Mouse (Mus musculus) MEL (cell line): ENCODE data around the gene Arhgef38. TPM values are rescaled to one million over a fixed set of nuclear protein-coding genes. Genes with fewer than 3 reads are reported as not detected.
A peak's percentile ranks its signal among the peaks of the same experiment; 100 is the strongest.

ENCODE experiments used
- DNase-seq: peaks from one replicate; pipeline ENCODE4 v3.0.0; 2011; ENCODE audit warnings: low read depth, low spot score
- H3K27ac ChIP-seq: 2 replicates; pipeline ENCODE4 v1.5.1; 2012; ENCODE audit warnings: low read depth, mild to moderate bottlenecking, control low read depth, low read length, moderate library complexity; ENCODE audit not compliant: control insufficient read depth
- H3K27me3 ChIP-seq, 2 experiments: fragments of 150-350 bp in 1 of 2; sonication (generic) in 1 of 2; 2 replicates each; pipeline ENCODE4 v1.6.1; 2012; ENCODE audit warnings: low read length in 2 of 2, mild to moderate bottlenecking in 2 of 2, improper control_type of control experiment in 1 of 2, moderate library complexity in 1 of 2; ENCODE audit not compliant: insufficient read depth in 2 of 2, control insufficient read depth in 1 of 2
- H3K36me3 ChIP-seq, 2 experiments: 2 replicates each; pipeline ENCODE4 v1.6.1; 2012 to 2014; ENCODE audit warnings: low read length in 2 of 2, improper control_type of control experiment in 1 of 2, inconsistent platforms in 1 of 2, mild to moderate bottlenecking in 1 of 2; ENCODE audit not compliant: insufficient read depth in 2 of 2, control insufficient read depth in 1 of 2
- H3K4me1 ChIP-seq, 2 experiments: fragments of 150-350 bp in 1 of 2; sonication (generic) in 1 of 2; 2 replicates each; pipeline ENCODE4 v1.6.1; 2012; ENCODE audit warnings: low read length in 2 of 2, improper control_type of control experiment in 1 of 2, mild to moderate bottlenecking in 1 of 2; ENCODE audit not compliant: insufficient read depth in 2 of 2, control insufficient read depth in 1 of 2
- H3K4me3 ChIP-seq, 2 experiments: fragments of 150-350 bp in 1 of 2; sonication (generic) in 1 of 2; 2 replicates each; pipeline ENCODE4 v1.5.1; 2012; ENCODE audit warnings: low read depth in 2 of 2, low read length in 2 of 2, mild to moderate bottlenecking in 2 of 2, moderate library complexity in 2 of 2, control low read depth in 1 of 2, improper control_type of control experiment in 1 of 2; ENCODE audit not compliant: control insufficient read depth in 1 of 2, insufficient read depth in 1 of 2
- H3K79me2 ChIP-seq: 2 replicates; pipeline ENCODE4 v1.6.1; 2012; ENCODE audit warnings: mild to moderate bottlenecking, low read length, moderate library complexity; ENCODE audit not compliant: control insufficient read depth, poor library complexity, insufficient read depth
- H3K9ac ChIP-seq: 2 replicates; pipeline ENCODE4 v1.6.1; 2012; ENCODE audit warnings: low read depth, mild to moderate bottlenecking, control low read depth, low read length, moderate library complexity; ENCODE audit not compliant: control insufficient read depth, poor library complexity, severe bottlenecking
- H3K9me3 ChIP-seq: fragments of 150-350 bp; sonication (generic); replicated peaks from 2 replicates; pipeline ENCODE4 v1.6.1; 2012; ENCODE audit warnings: mild to moderate bottlenecking, low read length, improper control_type of control experiment, moderate library complexity; ENCODE audit not compliant: insufficient read depth
- BHLHE40 ChIP-seq: IDR thresholded peaks from 2 replicates; pipeline ENCODE4 v1.6.1; 2012; ENCODE audit warnings: low read depth, mild to moderate bottlenecking, inconsistent platforms, low read length, improper control_type of control experiment, borderline replicate concordance
- CHD2 ChIP-seq: IDR thresholded peaks from 2 replicates; pipeline ENCODE4 v1.6.1; 2011; ENCODE audit warnings: low read length, improper control_type of control experiment
- ELF1 ChIP-seq: IDR thresholded peaks from 2 replicates; pipeline ENCODE4 v1.6.1; 2014; ENCODE audit warnings: low read depth, mild to moderate bottlenecking, inconsistent platforms, low read length, improper control_type of control experiment, moderate library complexity
- EP300 ChIP-seq, 2 experiments: IDR thresholded peaks; 2 replicates each; pipeline ENCODE4 v1.6.1; 2011; ENCODE audit warnings: improper control_type of control experiment in 2 of 2, low read length in 2 of 2, low read depth in 1 of 2, mild to moderate bottlenecking in 1 of 2
- ETS1 ChIP-seq: IDR thresholded peaks from 2 replicates; pipeline ENCODE4 v1.6.1; 2012; ENCODE audit warnings: low read depth, mild to moderate bottlenecking, inconsistent platforms, low read length, improper control_type of control experiment, moderate library complexity
- GABPA ChIP-seq: IDR thresholded peaks from 2 replicates; pipeline ENCODE4 v1.6.1; 2012; ENCODE audit warnings: low read depth, mild to moderate bottlenecking, inconsistent platforms, low read length, improper control_type of control experiment, moderate library complexity
- GATA1 ChIP-seq: IDR thresholded peaks from 2 replicates; pipeline ENCODE4 v1.6.1; 2011; ENCODE audit warnings: low read depth, low read length, improper control_type of control experiment
- HCFC1 ChIP-seq: IDR thresholded peaks from 2 replicates; pipeline ENCODE4 v1.6.1; 2012; ENCODE audit warnings: low read depth, mild to moderate bottlenecking, inconsistent platforms, low read length, improper control_type of control experiment, moderate library complexity
- JUND ChIP-seq: IDR thresholded peaks from 2 replicates; pipeline ENCODE4 v1.6.1; 2011; ENCODE audit warnings: low read depth, mild to moderate bottlenecking, improper control_type of control experiment, low read length
- MAZ ChIP-seq: IDR thresholded peaks from 2 replicates; pipeline ENCODE4 v1.6.1; 2012; ENCODE audit warnings: low read depth, mild to moderate bottlenecking, inconsistent platforms, low read length, improper control_type of control experiment
- MYB ChIP-seq: IDR thresholded peaks from 2 replicates; pipeline ENCODE4 v1.6.1; 2011; ENCODE audit warnings: mild to moderate bottlenecking, low read depth, low read length, improper control_type of control experiment
- MYC ChIP-seq: IDR thresholded peaks from 2 replicates; pipeline ENCODE4 v1.6.1; 2011; ENCODE audit warnings: low read depth, mild to moderate bottlenecking, low read length, improper control_type of control experiment, moderate library complexity
- NELFE ChIP-seq: IDR thresholded peaks from 2 replicates; pipeline ENCODE4 v1.6.1; 2011; ENCODE audit warnings: low read depth, low read length, improper control_type of control experiment
- NRF1 ChIP-seq: IDR thresholded peaks from 2 replicates; pipeline ENCODE4 v1.6.1; 2014; ENCODE audit warnings: low read depth, mild to moderate bottlenecking, inconsistent platforms, low read length, improper control_type of control experiment, moderate library complexity; ENCODE audit not compliant: poor library complexity, insufficient read depth, severe bottlenecking
- RCOR1 ChIP-seq: IDR thresholded peaks from 2 replicates; pipeline ENCODE4 v1.6.1; 2012; ENCODE audit warnings: low read depth, mild to moderate bottlenecking, inconsistent platforms, low read length, improper control_type of control experiment
- SMC3 ChIP-seq: IDR thresholded peaks from 2 replicates; pipeline ENCODE4 v1.6.1; 2011; ENCODE audit warnings: low read depth, low read length, improper control_type of control experiment
- TAL1 ChIP-seq: IDR thresholded peaks from 2 replicates; pipeline ENCODE4 v1.6.1; 2012; ENCODE audit warnings: mild to moderate bottlenecking, inconsistent platforms, low read length, moderate library complexity, mixed read lengths
- TBP ChIP-seq: IDR thresholded peaks from 2 replicates; pipeline ENCODE4 v1.8.0; 2011; ENCODE audit warnings: low read depth, low read length, improper control_type of control experiment
- TCF12 ChIP-seq: IDR thresholded peaks from 2 replicates; pipeline ENCODE4 v1.6.1; 2014; ENCODE audit warnings: low read depth, mild to moderate bottlenecking, inconsistent platforms, low read length, improper control_type of control experiment, moderate library complexity
- UBTF ChIP-seq: IDR thresholded peaks from 2 replicates; pipeline ENCODE4 v1.6.1; 2012; ENCODE audit warnings: low read depth, mild to moderate bottlenecking, inconsistent platforms, low read length, improper control_type of control experiment, moderate library complexity, borderline replicate concordance; ENCODE audit not compliant: insufficient read depth
- USF1 ChIP-seq: IDR thresholded peaks from 2 replicates; pipeline ENCODE4 v1.6.1; 2014; ENCODE audit warnings: low read depth, mild to moderate bottlenecking, inconsistent platforms, low read length, improper control_type of control experiment, moderate library complexity
- USF2 ChIP-seq, 2 experiments: IDR thresholded peaks; 2 replicates each; pipeline ENCODE4 v1.6.1; 2011 to 2012; ENCODE audit warnings: improper control_type of control experiment in 2 of 2, low read length in 2 of 2, borderline replicate concordance in 1 of 2, inconsistent platforms in 1 of 2, low read depth in 1 of 2, mild to moderate bottlenecking in 1 of 2; ENCODE audit not compliant: insufficient read depth in 1 of 2
- polyA plus RNA-seq, 2 experiments: library from polyadenylated mRNA; stranded (reverse) in 1 of 2; unstranded in 1 of 2; fragments of >175 nt in 1 of 2; fragments of >200 nt in 1 of 2; gene quantifications; 2 replicates each; pipeline versions ENCODE4 v1.2.1 to v1.2.4; 2012; ENCODE audit warnings: low replicate concordance in 2 of 2, low read depth in 1 of 2; ENCODE audit not compliant: insufficient read length in 2 of 2, insufficient read depth in 1 of 2, missing spikeins in 1 of 2
- total RNA-seq: library from RNA; depleted of rRNA; stranded (reverse); fragments of 300-350 nt; gene quantifications from 2 replicates; pipeline ENCODE4 v1.2.3, GENCODE M21; 2012

Arhgef38 gene
- total and polyA plus RNA-seq, 3 experiments, result not detected

- TF ChIP-seq MYB, result peak; percentile 83
Measured at GRCm38 (mm10) chr3:133098336-133098735, 136.4 kb downstream of the Arhgef38 start (continued).

DNA sequence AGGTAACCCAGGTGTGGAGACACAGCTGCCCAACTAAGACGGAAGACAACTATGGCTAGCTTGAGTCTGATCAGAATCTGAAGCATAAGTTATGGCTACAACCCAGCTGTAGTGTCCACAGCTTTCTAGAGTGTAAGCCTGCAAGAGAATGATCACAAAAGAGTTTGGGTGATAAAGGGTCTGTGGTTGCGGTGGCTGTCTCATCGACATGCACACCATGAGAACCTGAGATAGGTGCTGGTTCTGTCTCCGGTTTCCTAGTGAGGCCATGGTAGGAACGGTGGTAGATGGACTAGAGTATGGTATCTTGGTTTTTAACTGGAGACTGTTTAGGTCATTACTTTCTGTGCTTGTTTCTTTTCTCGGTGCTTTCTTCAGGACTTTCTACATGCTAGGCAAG lies 136.8 kb downstream of the Arhgef38 start:
- Histone ChIP-seq H3K79me2 (peaks cover 8% of the 10 kb centered on the region; the same call in 1 of the 2 replicates), H3K4me3 (peak overlapping the region; percentile 4 to 30; a peak in 1 of 4 replicates), H3K9me3 (no peaks in the 10 kb centered on the region), H3K4me1 (peaks cover 24 to 25% of the 10 kb centered on the region in 2 experiments), H3K36me3 (peaks cover 16 to 51% of the 10 kb centered on the region in 2 experiments), H3K27ac (peak overlapping the region; percentile 79), H3K9ac (no peak overlapping the region; the same call in 1 of the 2 replicates), H3K27me3 (no peaks in the 10 kb centered on the region)
- TF ChIP-seq EP300 (IDR thresholded peaks at IDR 0.05; ENCODE audit: low read depth in 1 of 2, low read length in 2 of 2), result peak in 1 of 2 experiments; percentile 16; a peak in 1 of 4 replicates
- TF ChIP-seq MAZ, result no peak
- no peak for TF ChIP-seq RCOR1
- TF ChIP-seq SMC3, result no peak
- no peak for TF ChIP-seq GATA1
- TF ChIP-seq TAL1, result peak; percentile 26
- no peak for TF ChIP-seq NELFE
- no peak for TF ChIP-seq TBP
- peak; percentile 22; the same call in 1 of the 2 replicates for TF ChIP-seq TCF12
- TF ChIP-seq HCFC1, result no peak
- TF ChIP-seq CHD2, result no peak
- no peak for TF ChIP-seq UBTF
- no peak for TF ChIP-seq GABPA
- no peak; the same call in 1 of the 2 replicates for TF ChIP-seq ETS1
- peak; percentile 56 for DNase-seq

- DNase-seq, result peak; percentile 59
- peaks cover 25 to 27% of the 10 kb centered on the region in 2 experiments for H3K4me1 ChIP-seq
- H3K27me3 ChIP-seq, result no peaks in the 10 kb centered on the region
- H3K9me3 ChIP-seq, result no peaks in the 10 kb centered on the region
- peak; percentile 86 for TF ChIP-seq ETS1
- no peak for TF ChIP-seq BHLHE40
- no peak for TF ChIP-seq GABPA
- no peak for TF ChIP-seq USF1
- TF ChIP-seq USF2 (IDR thresholded peaks at IDR 0.05; ENCODE audit: borderline replicate concordance in 1 of 2, insufficient read depth in 1 of 2, low read depth in 1 of 2, low read length in 2 of 2), result no peak
- TF ChIP-seq GATA1, result no peak
- peak; percentile 83; the same call in 1 of the 2 replicates for TF ChIP-seq ELF1
- TF ChIP-seq JUND, result no peak
- TF ChIP-seq NRF1, result no peak
- no peak for TF ChIP-seq TBP
- no peak for TF ChIP-seq SMC3
- peak; percentile 46; the same call in 1 of the 2 replicates for TF ChIP-seq MYC
- no peak for TF ChIP-seq MYB
- no peak for TF ChIP-seq RCOR1
- no peak for TF ChIP-seq UBTF
- H3K79me2 ChIP-seq, result peaks cover 28% of the 10 kb centered on the region
- peaks cover 2 to 54% of the 10 kb centered on the region in 2 experiments for H3K36me3 ChIP-seq
- no peak overlapping the region for H3K9ac ChIP-seq
- H3K4me3 ChIP-seq, result no peak overlapping the region
- no peak overlapping the region for H3K27ac ChIP-seq
Measured at GRCm38 (mm10) chr3:133094305-133094704, 140.4 kb downstream of the Arhgef38 start.
